Mouse (Mus musculus): ENCODE measurements around the gene Capns1. TPM values are rescaled to one million over a fixed set of nuclear protein-coding genes. Genes with fewer than 3 reads are reported as not detected.

The Capns1 gene
- 10 to 100 TPM; 81.2 to 88.6 TPM for polyA plus RNA-seq (2017; shearing (Covaris generic))

GRCm38 (mm10) chr7:30198481-30198971 is at the start of gene Capns1:
Capns1 (minus strand) TSS chr7:30198811.

GRCm38 (mm10) chr7:30235625-30236024 is 37.0 kb upstream of the Capns1 start, which contains the start of gene Ovol3:
Ovol3 (minus strand) TSS chr7:30235725.

GRCm38 (mm10) chr7:30231669-30232454 is 33.3 kb upstream of the Capns1 start, which contains the start of the genes Polr2i and Tbcb:
Polr2i (plus strand) TSS chr7:30231948.
Tbcb (minus strand) TSS chr7:30232272.

GRCm38 (mm10) chr7:30183879-30184289 is 14.7 kb downstream of the Capns1 start, which contains the start of gene Cox7a1:
Cox7a1 (plus strand) TSS chr7:30184144.

DNA sequence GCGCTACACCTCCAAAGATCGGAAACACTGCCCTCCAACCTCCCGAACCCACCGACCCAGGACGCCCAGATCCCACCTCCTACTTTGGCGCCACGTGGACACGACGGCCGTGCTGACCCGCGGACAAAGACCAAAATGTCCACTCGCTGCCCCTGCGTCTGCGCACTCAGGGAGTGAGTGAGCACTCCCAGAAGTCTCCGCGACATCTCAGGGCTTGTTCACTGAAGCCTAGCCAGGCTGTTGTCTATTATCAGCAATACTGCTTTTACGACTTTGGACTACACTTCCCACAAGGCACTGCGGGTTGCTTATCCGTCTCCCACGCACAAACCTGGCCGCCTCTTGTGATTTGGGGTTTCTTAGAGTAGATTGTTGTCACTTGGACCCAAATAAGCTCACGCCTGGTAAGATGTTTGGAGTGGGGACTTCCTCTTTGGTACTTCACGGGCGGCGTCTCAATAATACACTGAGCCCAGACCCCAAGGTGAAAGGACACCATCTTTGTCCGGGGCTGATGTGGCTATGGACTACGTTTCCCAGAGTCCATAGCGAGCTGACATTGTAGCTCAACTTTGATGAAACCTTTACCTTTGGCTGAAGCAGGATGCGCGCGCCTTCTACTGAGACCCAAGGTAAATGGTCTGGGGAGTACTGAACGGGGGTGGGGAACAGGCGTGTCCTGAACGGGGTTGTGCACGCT is 28.9 kb downstream of the Capns1 start, which contains the start of gene Zfp146:
Gene Zfp146, minus strand, starts transcription at position 168 of the 700 bp plus-strand sequence.

Other genes starting within 250 kb of the Capns1 start
- 10 to 100 TPM in 1 of 2 experiments, 1 to 10 TPM in 1; 7.1 to 11.7 TPM for gene Zfp74, start 244.7 kb downstream of the Capns1 start, polyA plus RNA-seq (2017; shearing (Covaris generic))
- 1 to 10 TPM; 8.0 to 8.3 TPM for gene Zfp568, start 214.9 kb downstream of the Capns1 start, polyA plus RNA-seq (2017; shearing (Covaris generic))
- gene Zfp14, start 147.4 kb downstream of the Capns1 start, polyA plus RNA-seq (2017; shearing (Covaris generic)): 10 to 100 TPM in 1 of 2 experiments, 1 to 10 TPM in 1; 4.5 to 10.7 TPM
- gene Zfp82, start 125.9 kb downstream of the Capns1 start, polyA plus RNA-seq (2017; shearing (Covaris generic)): 10 to 100 TPM in 1 of 2 experiments, 1 to 10 TPM in 1; 9.1 to 18.0 TPM
- gene Gm26920, start 108.4 kb downstream of the Capns1 start, polyA plus RNA-seq (2017; shearing (Covaris generic)): 1 to 10 TPM; 1.0 to 1.7 TPM
- 1 to 10 TPM; 9.8 to 9.9 TPM for gene Zfp566, start 108.3 kb downstream of the Capns1 start, polyA plus RNA-seq (2017; shearing (Covaris generic))
- gene Zfp260, start 104.0 kb downstream of the Capns1 start, polyA plus RNA-seq (2017; shearing (Covaris generic)): 10 to 100 TPM; 59.3 to 66.2 TPM
- gene Zfp382, start 76.9 kb downstream of the Capns1 start, polyA plus RNA-seq (2017; shearing (Covaris generic)): 10 to 100 TPM in 1 of 2 experiments, 1 to 10 TPM in 1; 9.7 to 18.8 TPM
- 10 to 100 TPM; 18.5 to 23.9 TPM for gene Zfp146, start 29.1 kb downstream of the Capns1 start, polyA plus RNA-seq (2017; shearing (Covaris generic))
- under 1 TPM in 1 of 2 experiments, not detected in 1; 0.43 TPM for gene Cox7a1, start 14.7 kb downstream of the Capns1 start, polyA plus RNA-seq (2017; shearing (Covaris generic))
- 10 to 100 TPM; 52.7 to 55.1 TPM for gene Polr2i, start 33.1 kb upstream of the Capns1 start, polyA plus RNA-seq (2017; shearing (Covaris generic))
- gene Tbcb, start 33.5 kb upstream of the Capns1 start, polyA plus RNA-seq (2017; shearing (Covaris generic)): 100 to 1,000 TPM; 106 to 120 TPM
- gene Ovol3, start 36.9 kb upstream of the Capns1 start, polyA plus RNA-seq (2017; shearing (Covaris generic)): not detected
- 1 to 10 TPM in 1 of 2 experiments, under 1 TPM in 1; 0.31 to 1.4 TPM for gene Thap8, start 81.3 kb upstream of the Capns1 start, polyA plus RNA-seq (2017; shearing (Covaris generic))
- 10 to 100 TPM in 1 of 2 experiments, 1 to 10 TPM in 1; 4.1 to 20.0 TPM for gene Wdr62, start 81.6 kb upstream of the Capns1 start, polyA plus RNA-seq (2017; shearing (Covaris generic))
- gene Clip3, start 92.9 kb upstream of the Capns1 start, polyA plus RNA-seq (2017; shearing (Covaris generic)): 1 to 10 TPM; 4.0 to 9.0 TPM
- gene Alkbh6, start 109.9 kb upstream of the Capns1 start, polyA plus RNA-seq (2017; shearing (Covaris generic)): 100 to 1,000 TPM; 152 to 164 TPM
- 10 to 100 TPM; 13.3 to 21.9 TPM for gene Syne4, start 116.0 kb upstream of the Capns1 start, polyA plus RNA-seq (2017; shearing (Covaris generic))
- not detected for gene E130208F15Rik, start 122.9 kb upstream of the Capns1 start, polyA plus RNA-seq (2017; shearing (Covaris generic))
- gene Sdhaf1, start 125.1 kb upstream of the Capns1 start, polyA plus RNA-seq (2017; shearing (Covaris generic)): 10 to 100 TPM; 36.0 to 57.6 TPM
- gene Lrfn3, start 164.0 kb upstream of the Capns1 start, polyA plus RNA-seq (2017; shearing (Covaris generic)): not detected
- 10 to 100 TPM in 1 of 2 experiments, 1 to 10 TPM in 1; 2.4 to 16.6 TPM for gene Tyrobp, start 214.9 kb upstream of the Capns1 start, polyA plus RNA-seq (2017; shearing (Covaris generic))
- gene Hcst, start 221.0 kb upstream of the Capns1 start, polyA plus RNA-seq (2017; shearing (Covaris generic)): 100 to 1,000 TPM; 388 to 519 TPM
- 100 to 1,000 TPM in 1 of 2 experiments, 10 to 100 TPM in 1; 93.7 to 126 TPM for gene Nfkbid, start 222.9 kb upstream of the Capns1 start, polyA plus RNA-seq (2017; shearing (Covaris generic))
- 10 to 100 TPM; 25.4 to 35.3 TPM for gene Aplp1, start 246.7 kb upstream of the Capns1 start, polyA plus RNA-seq (2017; shearing (Covaris generic))

Measured in inflammation-experienced regulatory T-cells (primary cell).